Mouse (Mus musculus) cerebellum, adult 2 months (tissue): ENCODE results near the gene Dock10. TPM values are rescaled to one million over a fixed set of nuclear protein-coding genes. Genes with fewer than 3 reads are reported as not detected.
"Not testable (repeated sequence)": the region's sequence is repeated elsewhere in the genome, so short reads cannot be mapped to it uniquely, and the experiment has no call there.

Experiments used
- DNase-seq, 2 experiments: peaks; one replicate each; pipeline ENCODE4 v3.0.0; 2021
- H3K27ac ChIP-seq: fragments of 200-500 bp; 2 replicates; pipeline ENCODE4 v1.5.1; 2012; ENCODE audit warnings: low read length, control low read depth, inconsistent platforms; ENCODE audit not compliant: insufficient read depth
- H3K27me3 ChIP-seq: fragments of 200-500 bp; 2 replicates; pipeline ENCODE4 v1.6.1; 2012; ENCODE audit warnings: inconsistent platforms, mild to moderate bottlenecking, low read length, moderate library complexity; ENCODE audit not compliant: control insufficient read depth, insufficient read depth
- H3K4me1 ChIP-seq: fragments of 200-500 bp; 2 replicates; pipeline ENCODE4 v1.6.1; 2011; ENCODE audit warnings: low read length; ENCODE audit not compliant: control insufficient read depth, insufficient read depth
- H3K4me3 ChIP-seq: fragments of 200-500 bp; replicated peaks from 2 replicates; pipeline ENCODE3; 2011; ENCODE audit warnings: mild to moderate bottlenecking, low read depth, low read length, control low read depth; ENCODE audit not compliant: insufficient read depth
- CTCF ChIP-seq: fragments of 200-500 bp; IDR thresholded peaks from 2 replicates; pipeline ENCODE4 v1.5.1; 2011; ENCODE audit warnings: low read depth, mild to moderate bottlenecking, control low read depth, low read length, moderate library complexity, borderline replicate concordance; ENCODE audit not compliant: insufficient read depth
- POLR2A ChIP-seq: fragments of 200-500 bp; IDR thresholded peaks from 2 replicates; pipeline ENCODE4 v1.6.1; 2011; ENCODE audit warnings: low read length, control low read depth, borderline replicate concordance; ENCODE audit not compliant: insufficient read depth
- WGBS: fragments of 180-500 bp; shearing (Covaris S2); methylation state at CpG from one replicate; pipeline ENCODE4 v1.1.7; 2018; 5-methylcytosine and 5-hydroxymethylcytosine counted together
- polyA plus RNA-seq: library from polyadenylated mRNA; depleted of rRNA; stranded (reverse); fragments of >200 nt; gene quantifications from 2 replicates; pipeline ENCODE4 v1.2.3, GENCODE M21; 2012

Dock10 gene
- polyA plus RNA-seq, 1 experiment: 27.1 TPM

- TF ChIP-seq CTCF: no peak
- TF ChIP-seq POLR2A: no peak
- Histone ChIP-seq H3K27ac (no peak overlapping the region), H3K4me3 (peak overlapping the region; percentile 58), H3K4me1 (no peaks in the 10 kb centered on the region), H3K27me3 (no peaks in the 10 kb centered on the region)
- no peak for DNase-seq
- 31% methylated on average over 6 of the region's 6 CpGs for WGBS
These were observed 464 bp upstream of the Dock10 start for GRCm38 (mm10) chr1:80758798-80759184.

DNA sequence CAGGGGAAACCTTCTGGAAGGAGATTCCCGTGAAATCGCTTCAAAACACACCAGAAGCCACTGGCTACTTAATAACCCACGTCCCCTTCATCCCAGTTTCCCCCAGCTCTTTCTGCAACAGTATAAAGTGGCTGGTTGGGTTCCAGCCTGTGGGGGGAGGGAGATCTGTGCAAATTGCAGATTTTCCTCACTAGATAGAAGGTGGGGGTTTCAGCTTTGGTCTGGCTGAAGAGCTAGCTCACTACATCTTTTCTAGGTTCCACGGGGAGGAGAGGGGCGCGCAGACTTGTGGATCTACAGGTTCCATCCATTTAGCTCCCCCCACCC lies 714 bp downstream of the Dock10 start:
- no peak for DNase-seq
- 5% methylated on average over 6 of the region's 6 CpGs for WGBS
- TF ChIP-seq POLR2A (no peak), CTCF (no peak)
- H3K4me3 ChIP-seq: peak overlapping the region; percentile 58
- no peaks in the 10 kb centered on the region for H3K27me3 ChIP-seq
- H3K27ac ChIP-seq: no peak overlapping the region
- no peaks in the 10 kb centered on the region for H3K4me1 ChIP-seq

DNA sequence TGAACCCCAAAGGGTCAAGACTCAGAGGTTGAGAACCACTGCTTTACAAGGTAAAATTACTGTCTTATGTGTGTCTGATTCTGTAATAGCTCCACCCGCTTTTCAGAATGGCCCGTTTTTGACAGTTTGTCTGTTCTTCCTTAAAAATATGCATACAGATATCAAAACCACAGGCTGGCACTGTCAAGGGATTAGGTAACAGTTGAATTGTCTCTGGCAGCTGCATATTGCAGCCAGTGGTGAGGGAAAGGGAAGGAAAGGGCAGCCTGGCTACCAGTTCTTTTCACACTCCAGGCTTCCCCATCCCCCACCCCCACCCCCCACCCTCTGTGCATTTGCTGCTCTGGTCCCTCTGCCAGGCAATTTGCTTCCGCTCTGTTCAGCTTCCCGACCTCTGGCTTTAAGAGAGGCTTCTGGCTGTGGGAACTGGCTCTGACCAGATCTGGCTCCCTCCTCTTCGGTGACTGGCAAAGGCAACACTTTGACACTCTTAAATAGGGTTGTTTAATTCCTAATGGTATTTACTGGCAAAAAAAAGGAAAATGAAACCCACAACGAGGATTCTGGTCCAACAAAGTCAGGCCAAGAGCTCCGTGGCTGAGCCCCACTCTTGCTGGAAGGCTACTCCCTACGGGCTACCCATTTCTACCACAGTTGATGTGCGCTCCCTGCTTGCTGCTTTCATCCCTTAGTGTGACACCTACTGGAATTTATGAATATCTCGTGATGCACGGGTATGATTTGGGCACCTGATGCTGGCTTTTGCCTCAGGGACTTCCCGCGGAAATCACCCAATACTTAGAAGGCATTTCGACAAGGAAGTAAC lies 1.3 kb downstream of the Dock10 start:
- no peaks in the 10 kb centered on the region for H3K27me3 ChIP-seq
- no peaks in the 10 kb centered on the region for H3K4me1 ChIP-seq
- DNase-seq: peak; percentile 16 to 20
- no peak overlapping the region for H3K27ac ChIP-seq
- 7% methylated on average over 14 of the region's 14 CpGs for WGBS
- TF ChIP-seq CTCF (no peak), POLR2A (no peak)
- peak overlapping the region; percentile 17 for H3K4me3 ChIP-seq

- Histone ChIP-seq H3K4me1 (no peaks in the 10 kb centered on the region), H3K4me3 (no peak overlapping the region), H3K27ac (no peak overlapping the region), H3K27me3 (no peaks in the 10 kb centered on the region)
- no peak for DNase-seq
- WGBS: 19% methylated on average over 2 of the region's 2 CpGs
- TF ChIP-seq CTCF (no peak), POLR2A (no peak)
These were observed 2.3 kb downstream of the Dock10 start for GRCm38 (mm10) chr1:80756060-80756439.

GRCm38 (mm10) chr1:80755296-80756059 lies 2.8 kb downstream of the Dock10 start:
- WGBS: 69% methylated on average over 7 of the region's 7 CpGs
- DNase-seq: no peak
- Histone ChIP-seq H3K27me3 (no peaks in the 10 kb centered on the region), H3K4me1 (no peaks in the 10 kb centered on the region), H3K4me3 (no peak overlapping the region), H3K27ac (no peak overlapping the region)
- TF ChIP-seq POLR2A (no peak), CTCF (no peak)

- DNase-seq, H3K27ac ChIP-seq, H3K4me3 ChIP-seq, H3K27me3 ChIP-seq, H3K4me1 ChIP-seq: not testable (repeated sequence)
- WGBS: 92% methylated on average over 2 of the region's 2 CpGs
These were observed 9.2 kb downstream of the Dock10 start for GRCm38 (mm10) chr1:80749122-80749521.

- 68% methylated on average over 2 of the region's 2 CpGs for WGBS
- Histone ChIP-seq H3K27me3 (no peaks in the 10 kb centered on the region), H3K27ac (no peak overlapping the region), H3K4me1 (no peaks in the 10 kb centered on the region), H3K4me3 (no peak overlapping the region)
- TF ChIP-seq CTCF (no peak), POLR2A (no peak)
- no peak for DNase-seq
These were observed 11.4 kb downstream of the Dock10 start for GRCm38 (mm10) chr1:80746691-80747463.
